Mouse (Mus musculus): ENCODE results near the gene Iqgap1.
A peak's percentile ranks its signal among the peaks of the same experiment; 100 is the strongest.

Iqgap1 gene

DNA sequence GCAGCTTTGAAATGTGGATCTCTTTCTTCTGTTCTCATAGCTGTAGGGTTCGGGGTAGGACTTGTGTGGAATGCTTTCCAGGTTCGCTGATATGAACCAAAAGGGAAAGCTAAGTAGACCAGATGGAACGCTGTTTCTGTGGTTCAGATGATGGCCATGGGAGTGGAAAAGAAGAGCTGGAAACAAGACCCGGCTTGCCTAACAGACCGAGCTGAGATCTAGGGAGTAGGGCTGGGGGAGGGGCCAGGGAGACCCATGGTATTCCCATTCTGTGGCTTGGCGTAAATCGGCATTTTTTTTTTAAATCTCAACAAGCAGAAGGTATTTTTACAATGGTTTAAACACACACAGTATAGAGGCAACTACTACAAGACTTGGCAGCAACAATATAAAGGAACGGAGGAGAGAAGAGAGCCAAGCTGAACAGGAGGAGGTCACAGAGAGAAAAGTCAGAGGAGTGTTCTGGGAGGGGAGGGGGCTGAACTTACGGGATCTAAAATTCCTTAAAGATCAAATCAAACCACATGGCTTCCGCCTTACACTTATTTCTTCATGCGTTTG, at the start of gene Iqgap1:
Iqgap1 (minus strand) TSS at position 132 of the 561 bp plus-strand sequence.
- no peak for DNase-seq

DNA sequence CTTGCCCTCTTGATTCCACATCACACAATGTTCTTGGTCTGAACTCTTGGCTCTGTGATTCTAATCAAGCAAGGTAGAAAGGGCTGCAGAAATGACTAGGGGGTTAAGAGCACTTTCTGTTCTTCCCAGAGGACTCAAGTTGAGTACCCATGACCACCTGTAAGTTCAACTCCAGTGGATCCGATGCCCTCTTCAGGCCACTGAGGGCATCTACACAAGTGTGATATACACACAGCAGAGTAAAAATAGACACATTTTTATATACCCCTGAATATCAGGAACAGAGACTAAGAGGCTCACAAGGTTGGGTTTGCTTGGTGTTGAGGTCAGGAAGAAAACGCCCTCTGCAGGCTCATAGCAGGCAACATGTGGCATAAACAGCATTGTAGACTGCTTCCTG, 47.9 kb upstream of the Iqgap1 start:
- DNase-seq, result no peak

DNA sequence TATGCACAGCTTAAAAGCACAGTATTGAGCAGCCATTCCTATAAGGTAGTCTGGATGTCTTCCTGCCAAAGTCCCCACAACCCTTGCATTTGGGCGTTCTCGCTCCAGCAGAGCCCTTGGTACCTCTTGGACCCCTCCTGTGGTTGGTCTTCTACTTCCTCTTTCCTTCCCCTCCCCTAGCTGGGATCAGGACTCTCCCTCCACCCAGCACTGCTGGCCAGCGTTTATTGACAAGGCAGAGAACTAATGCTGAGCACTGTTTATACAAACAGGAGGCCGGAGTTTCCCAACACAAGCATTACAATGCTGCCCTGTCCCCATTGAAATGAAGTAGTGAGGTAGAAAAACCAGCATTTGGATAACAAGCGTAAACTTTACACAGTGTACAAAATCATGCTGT, 47.3 kb upstream of the Iqgap1 start:
- no peak for DNase-seq

DNA sequence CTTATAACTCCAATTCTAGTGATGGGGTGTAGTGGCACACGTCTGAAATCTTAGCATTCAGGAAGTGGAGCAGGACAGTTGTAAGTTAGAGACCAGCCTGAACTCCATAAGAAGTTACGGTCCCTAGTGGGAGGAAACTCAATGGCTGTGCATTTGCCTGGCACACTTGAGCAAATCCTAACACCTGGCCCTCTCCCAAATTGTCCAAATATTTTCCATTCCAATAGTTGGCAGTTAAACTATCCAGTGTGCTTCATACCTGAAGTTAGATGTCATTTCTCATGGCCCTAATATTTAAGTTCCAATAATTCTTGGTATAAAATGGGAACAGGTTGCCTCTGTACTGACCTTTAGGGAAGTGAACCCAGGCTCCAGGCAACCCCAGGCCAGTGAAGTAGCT, 42.9 kb upstream of the Iqgap1 start:
- no peak for DNase-seq

- DNase-seq, result peak in 1 of 2 experiments; percentile 45
Measured at GRCm38 (mm10) chr7:80866514-80867147, 40.9 kb upstream of the Iqgap1 start.

DNA sequence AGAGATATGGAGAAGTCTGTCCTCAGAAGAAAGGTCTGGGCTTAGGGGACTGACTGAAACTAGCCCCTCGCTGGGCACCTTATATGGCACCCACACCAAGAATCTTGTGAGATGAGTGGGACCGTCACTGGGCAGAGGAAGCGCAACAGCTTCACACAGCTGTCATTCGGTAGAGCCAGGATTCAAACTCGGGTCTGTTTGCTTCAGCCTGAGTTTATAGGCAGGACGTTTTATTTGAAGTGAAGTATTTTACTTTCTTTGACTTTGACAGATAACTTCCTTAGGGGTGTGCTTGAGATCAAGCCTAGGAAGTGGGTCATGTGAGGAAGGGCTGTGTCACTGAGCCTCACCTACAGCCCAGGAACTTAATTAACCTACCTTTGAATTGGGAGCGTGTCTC, 39.7 kb upstream of the Iqgap1 start:
- DNase-seq, result no peak

GRCm38 (mm10) chr7:80864831-80865230, 39.1 kb upstream of the Iqgap1 start:
- DNase-seq, result peak; percentile 31 to 34

- no peak for DNase-seq
Measured at GRCm38 (mm10) chr7:80864151-80864550, 38.4 kb upstream of the Iqgap1 start.

DNA sequence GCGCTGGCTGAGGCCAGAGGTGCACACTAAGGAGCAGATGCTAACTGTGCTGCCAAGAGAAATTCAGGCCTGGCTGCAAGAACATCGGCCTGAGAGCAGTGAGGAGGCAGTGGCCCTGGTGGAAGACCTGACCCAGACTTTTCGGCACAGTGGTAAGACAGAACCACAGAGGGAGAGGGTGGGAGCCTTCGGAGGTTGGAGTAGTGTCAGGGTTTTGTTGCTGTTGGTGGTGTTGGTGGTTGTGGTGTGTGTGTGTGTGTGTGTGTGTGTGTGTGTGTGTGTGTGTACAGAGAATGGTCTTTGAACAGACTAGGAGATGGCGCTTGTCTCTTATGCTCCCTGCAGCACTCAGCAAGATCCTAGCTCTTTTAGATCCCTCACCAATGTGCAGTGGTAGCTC, 37.7 kb upstream of the Iqgap1 start:
- no peak for DNase-seq

DNA sequence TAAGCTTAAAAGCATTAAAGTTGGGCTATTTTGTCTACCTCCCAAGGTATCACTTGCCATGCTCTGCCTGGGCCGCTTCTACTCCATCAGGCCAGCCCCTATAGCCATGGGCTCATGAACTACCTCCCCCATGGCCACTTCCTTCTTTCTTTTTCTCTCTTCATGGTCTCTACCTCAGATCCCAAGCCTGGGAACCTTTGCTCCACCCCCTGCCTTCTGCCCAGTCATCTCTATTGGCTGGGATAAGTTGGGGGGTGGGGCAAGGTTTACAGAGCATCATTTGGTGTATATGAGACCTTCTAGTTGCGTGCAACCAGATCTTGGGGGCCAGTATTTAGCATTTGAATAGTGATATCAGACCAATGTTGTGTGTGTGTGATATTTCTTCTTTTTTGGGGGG, 36.7 kb upstream of the Iqgap1 start:
- no peak for DNase-seq

DNA sequence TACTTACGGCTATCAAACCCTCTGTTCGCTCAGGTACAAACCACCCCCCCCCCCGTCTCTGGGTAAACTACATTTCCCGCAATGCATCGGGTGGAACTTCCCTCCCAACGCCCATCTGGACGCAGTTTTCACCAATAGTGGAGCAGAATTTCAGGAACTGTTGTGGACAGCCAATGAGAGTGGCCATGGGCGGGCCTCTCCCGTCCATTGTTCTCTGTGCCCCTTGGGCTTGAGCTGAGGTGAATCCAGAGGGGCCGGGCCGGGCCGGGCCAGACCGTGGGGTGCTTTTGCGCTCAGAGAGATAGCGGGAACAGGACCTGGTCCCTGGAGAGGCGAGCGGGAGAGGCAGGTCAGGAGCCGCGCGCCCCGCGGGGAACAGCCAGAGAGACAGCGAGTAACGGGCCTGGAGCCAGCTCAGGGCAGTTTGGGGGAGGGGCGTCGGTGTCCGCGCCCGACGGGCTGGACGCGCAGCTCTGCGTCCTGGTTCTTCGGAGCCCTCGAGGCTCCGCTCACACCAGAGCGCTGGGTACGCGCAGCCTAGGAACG, 35.0 kb upstream of the Iqgap1 start, which contains the start of gene Zscan2:
Zscan2 (plus strand) TSS at position 192 of the 546 bp plus-strand sequence.
- peak; percentile 93 to 94 for DNase-seq

GRCm38 (mm10) chr7:80860227-80860626, 34.5 kb upstream of the Iqgap1 start:
- DNase-seq, result peak; percentile 79 to 87

GRCm38 (mm10) chr7:80857181-80857580, 31.4 kb upstream of the Iqgap1 start:
- DNase-seq, result peak; percentile 77 to 78

DNA sequence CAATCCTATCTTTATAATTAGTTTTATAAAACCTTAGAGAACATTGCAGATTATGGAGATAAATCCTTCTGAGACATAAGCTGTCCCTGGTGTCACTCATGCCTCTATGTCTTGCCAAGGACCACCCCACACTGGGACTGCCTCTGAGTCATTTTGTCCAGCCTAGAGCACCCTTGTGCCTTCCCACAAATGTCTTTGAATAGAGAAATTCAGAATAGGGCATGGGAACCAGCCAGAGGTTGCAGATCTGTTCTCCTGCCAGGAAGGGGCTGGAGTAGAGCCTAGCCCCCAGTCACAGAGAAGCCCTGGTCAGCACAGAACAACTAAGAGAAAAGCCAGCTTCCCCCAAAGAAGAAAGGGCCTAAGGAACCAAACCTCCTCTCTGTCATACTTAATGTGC, 29.5 kb upstream of the Iqgap1 start:
- no peak for DNase-seq

DNA sequence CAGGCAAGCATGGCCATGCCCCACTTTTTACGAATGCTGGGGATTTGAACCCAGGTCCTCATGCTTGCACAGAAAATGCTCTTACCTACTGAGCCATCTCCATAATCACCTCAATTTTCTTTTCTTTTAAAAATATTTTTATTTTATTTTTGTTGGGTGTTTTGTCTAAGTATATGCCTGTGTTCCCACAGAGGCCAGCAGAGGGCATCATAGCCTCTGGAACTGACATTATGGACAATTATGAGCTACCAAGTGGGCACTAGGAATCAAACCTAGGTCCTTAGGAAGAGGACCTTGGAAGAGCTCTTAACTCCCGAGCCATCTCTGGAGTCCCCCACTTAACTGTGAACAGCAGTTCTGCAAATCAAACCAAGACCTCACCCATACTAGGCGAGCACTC, 27.4 kb upstream of the Iqgap1 start:
- DNase-seq, result no peak

- no peak for DNase-seq
Measured at GRCm38 (mm10) chr7:80850520-80850919, 24.7 kb upstream of the Iqgap1 start.

DNA sequence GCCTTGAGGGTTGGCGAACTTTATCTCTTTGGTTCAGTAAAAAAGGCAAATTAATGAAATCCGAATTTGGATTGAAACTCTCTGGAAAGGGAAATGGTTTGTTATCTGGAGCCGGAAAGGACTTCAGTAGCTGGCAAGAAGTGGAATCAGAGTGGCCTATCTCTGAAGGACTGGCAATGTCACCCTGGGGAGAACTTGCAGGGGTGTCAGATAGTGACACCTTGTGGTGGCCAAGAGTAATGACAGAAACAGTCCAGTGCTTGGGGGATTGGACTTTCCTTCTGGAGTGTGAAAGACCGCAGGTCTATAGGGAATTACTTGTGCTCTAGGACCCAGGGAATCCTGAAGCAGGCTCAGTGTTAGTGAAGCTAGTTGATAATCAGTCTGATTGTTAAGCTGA, 23.9 kb upstream of the Iqgap1 start:
- peak; percentile 42 to 67 for DNase-seq

DNA sequence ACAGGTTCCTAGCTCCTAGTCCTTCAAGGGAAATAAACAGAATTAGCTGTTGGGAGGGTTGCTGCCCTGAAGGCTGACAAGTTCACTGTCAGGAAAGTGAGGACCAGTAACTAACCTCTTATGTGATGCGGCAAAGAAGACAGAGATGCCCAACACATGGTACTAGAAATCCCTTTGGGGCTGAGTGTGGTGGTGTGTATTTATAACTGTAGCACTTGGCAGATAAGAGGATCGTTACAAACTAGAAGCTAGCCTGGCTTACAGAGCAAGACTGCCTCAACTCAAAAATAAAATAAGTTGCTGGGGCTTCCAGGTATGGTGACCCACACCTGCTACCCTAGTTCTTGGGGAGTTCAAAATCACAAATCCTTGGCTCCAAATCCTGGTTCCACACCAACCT, 23.5 kb upstream of the Iqgap1 start:
- DNase-seq, result no peak

- no peak for DNase-seq
Measured at GRCm38 (mm10) chr7:80846709-80847108, 20.9 kb upstream of the Iqgap1 start.

GRCm38 (mm10) chr7:80846280-80846678, 20.5 kb upstream of the Iqgap1 start:
- no peak for DNase-seq

- DNase-seq, result peak; percentile 50
Measured at GRCm38 (mm10) chr7:80845621-80846279, 20.0 kb upstream of the Iqgap1 start.

GRCm38 (mm10) chr7:80844691-80845090, 18.9 kb upstream of the Iqgap1 start:
- DNase-seq, result no peak

DNA sequence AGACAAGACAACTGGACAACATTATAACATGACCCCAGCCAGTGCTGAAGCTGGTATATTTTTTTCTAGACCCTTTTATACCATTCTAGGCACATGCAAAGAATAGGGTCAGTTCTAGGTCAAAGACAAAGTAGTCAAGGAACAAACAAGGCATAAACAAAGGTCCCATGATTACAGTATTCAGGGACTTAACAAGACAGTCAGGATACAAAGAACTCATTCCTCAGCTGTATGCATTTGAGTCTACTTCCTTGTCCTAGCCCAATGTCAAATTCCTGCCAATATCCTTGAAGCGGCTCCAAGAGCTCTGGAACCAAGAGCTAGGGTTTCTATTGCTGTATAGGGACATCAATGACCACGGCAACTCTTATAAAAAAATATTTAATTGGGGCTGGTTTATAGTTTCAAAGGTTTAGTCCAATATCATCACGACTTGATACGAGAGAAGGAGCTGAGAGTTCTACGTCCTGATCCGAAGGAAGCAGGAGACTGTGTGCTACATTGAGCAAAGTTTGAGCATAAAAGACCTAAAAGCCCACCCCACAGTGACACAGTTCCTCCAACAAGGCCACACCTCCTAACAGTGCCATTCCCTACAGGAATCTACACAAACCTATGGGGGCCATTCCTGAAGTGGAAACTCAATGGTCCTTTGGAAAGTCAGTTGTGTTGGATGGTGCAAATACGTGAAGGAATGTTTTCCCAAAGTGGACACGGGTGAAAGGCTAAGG, 18.3 kb upstream of the Iqgap1 start:
- DNase-seq, result no peak

Measured in lung, adult 18-20 months (tissue).